Mouse (Mus musculus) liver, embryonic 12.5 days (tissue): ENCODE data around the gene Gm21209. TPM values are rescaled to one million over a fixed set of nuclear protein-coding genes. Genes with fewer than 3 reads are reported as not detected.
"Not testable (repeated sequence)": the region's sequence is repeated elsewhere in the genome, so short reads cannot be mapped to it uniquely, and the experiment has no call there.

Experiments
- ATAC-seq: fragments of 200-750 bp; cut with Nextera tagmentation; 2 replicates; pipeline ENCODE4 v1.8.0; 2017; ENCODE audit warnings: moderate number of reproducible peaks, mild to moderate bottlenecking, moderate library complexity
- H3K27ac ChIP-seq: fragments of 300-500 bp; sonication (generic); 2 replicates; pipeline ENCODE4 v1.5.1; 2016; ENCODE audit warnings: mild to moderate bottlenecking
- H3K27me3 ChIP-seq: fragments of 300-500 bp; sonication (generic); replicated peaks from 2 replicates; pipeline ENCODE4 v1.6.1; 2016; ENCODE audit warnings: mild to moderate bottlenecking, moderate library complexity
- H3K36me3 ChIP-seq: fragments of 300-500 bp; sonication (generic); 2 replicates; pipeline ENCODE4 v1.6.1; 2016; ENCODE audit warnings: mild to moderate bottlenecking, moderate library complexity
- H3K4me1 ChIP-seq: fragments of 300-500 bp; sonication (generic); 2 replicates; pipeline ENCODE4 v1.6.1; 2016
- H3K4me2 ChIP-seq: fragments of 300-500 bp; sonication (generic); 2 replicates; pipeline ENCODE4 v1.6.1; 2016; ENCODE audit warnings: mild to moderate bottlenecking, moderate library complexity
- H3K4me3 ChIP-seq: fragments of 300-500 bp; sonication (generic); 2 replicates; pipeline ENCODE4 v1.5.1; 2016; ENCODE audit warnings: mild to moderate bottlenecking, moderate library complexity
- H3K9ac ChIP-seq: fragments of 300-500 bp; sonication (generic); 2 replicates; pipeline ENCODE4 v1.6.1; 2016; ENCODE audit warnings: mild to moderate bottlenecking, moderate library complexity
- H3K9me3 ChIP-seq: fragments of 300-500 bp; sonication (generic); replicated peaks from 2 replicates; pipeline ENCODE4 v1.6.1; 2016; ENCODE audit warnings: mild to moderate bottlenecking, moderate library complexity
- WGBS: fragments of 180-500 bp; shearing (Covaris S2); methylation state at CpG from one replicate; pipeline ENCODE4 v1.1.7; 2016; ENCODE audit not compliant: insufficient replicate concordance; 5-methylcytosine and 5-hydroxymethylcytosine counted together
- polyA plus RNA-seq: library from polyadenylated mRNA; unstranded; fragments of >200 nt; fragmentation: Nextera tagmentation; extraction: Ambion mirVana; gene quantifications from 2 replicates; pipeline ENCODE4 v1.2.1, GENCODE M21; 2016

Gene Gm21209
- not detected in 2 replicates for polyA plus RNA-seq

- ATAC-seq, H3K27ac ChIP-seq, H3K4me1 ChIP-seq, H3K9me3 ChIP-seq, H3K4me3 ChIP-seq, H3K27me3 ChIP-seq, H3K4me2 ChIP-seq, H3K36me3 ChIP-seq, H3K9ac ChIP-seq: not testable (repeated sequence)
- WGBS: no CpG with 5 or more reads among the region's 6 CpGs
Measured at GRCm38 (mm10) chrY:49570856-49571255, at the start of gene Gm21209. Gene Gm21209 (plus strand): TSS chrY:49571156.
